Mouse (Mus musculus) thymus, postnatal 25 days (tissue): ENCODE measurements around the gene Fras1.

Experiments
- DNase-seq: peaks from one replicate; pipeline ENCODE4 v3.0.0; 2022

Fras1 gene

DNA sequence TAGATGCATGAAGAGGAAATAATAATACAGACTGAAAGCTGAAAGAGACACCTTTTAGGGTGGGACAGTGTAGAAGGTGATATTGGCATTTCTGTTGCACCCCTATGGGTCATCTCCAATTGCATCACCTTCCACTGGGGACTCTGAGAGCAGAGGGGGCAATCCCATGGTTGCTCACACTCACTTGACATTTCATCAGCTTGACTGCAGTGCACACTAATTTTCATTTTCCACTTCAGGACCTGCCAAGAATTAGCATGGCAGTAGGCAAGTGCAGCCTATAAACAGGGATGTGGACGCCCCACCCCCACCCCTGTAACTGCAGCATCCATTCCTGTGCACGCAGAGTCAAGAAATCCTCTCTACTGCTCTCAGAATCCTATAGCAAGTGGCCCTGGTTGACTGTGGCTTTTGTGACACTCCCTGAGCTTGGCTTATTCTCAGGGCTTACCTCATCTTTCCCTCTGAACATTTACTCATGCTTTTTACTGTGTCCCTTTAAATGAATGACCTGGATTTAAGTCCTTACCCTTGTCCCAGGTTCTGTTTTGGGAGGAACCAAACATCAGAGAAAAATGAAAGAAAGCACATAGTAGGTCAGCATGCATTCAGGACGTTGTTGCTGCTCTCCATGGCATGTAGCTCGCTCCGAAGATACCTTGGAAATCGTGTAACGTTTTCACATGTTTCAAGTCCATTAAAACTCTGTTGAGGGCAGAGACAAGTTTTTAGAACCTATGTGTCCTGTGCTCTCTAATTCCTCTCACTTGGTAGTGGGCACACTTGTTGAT is 120.9 kb downstream of the Fras1 start:
- no peak for DNase-seq

DNA sequence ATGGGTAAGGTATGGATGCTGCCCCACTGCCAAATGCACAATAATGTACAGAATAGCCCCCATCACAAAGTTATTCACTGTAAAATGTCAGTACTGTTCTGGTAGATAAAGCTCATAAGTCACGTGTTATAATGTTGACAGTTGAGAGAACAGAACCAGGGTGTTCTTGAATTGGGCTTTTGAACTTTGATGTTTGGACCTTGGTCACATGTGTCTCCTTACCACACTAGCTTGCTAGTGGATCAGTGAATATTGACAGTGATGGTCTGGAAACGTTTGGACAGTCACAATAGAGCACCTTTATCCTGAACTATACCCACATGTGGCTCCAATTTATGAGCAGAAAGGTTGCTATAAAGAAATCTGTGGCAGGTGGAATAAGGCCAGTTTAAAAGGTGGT is 124.3 kb downstream of the Fras1 start:
- no peak for DNase-seq

DNA sequence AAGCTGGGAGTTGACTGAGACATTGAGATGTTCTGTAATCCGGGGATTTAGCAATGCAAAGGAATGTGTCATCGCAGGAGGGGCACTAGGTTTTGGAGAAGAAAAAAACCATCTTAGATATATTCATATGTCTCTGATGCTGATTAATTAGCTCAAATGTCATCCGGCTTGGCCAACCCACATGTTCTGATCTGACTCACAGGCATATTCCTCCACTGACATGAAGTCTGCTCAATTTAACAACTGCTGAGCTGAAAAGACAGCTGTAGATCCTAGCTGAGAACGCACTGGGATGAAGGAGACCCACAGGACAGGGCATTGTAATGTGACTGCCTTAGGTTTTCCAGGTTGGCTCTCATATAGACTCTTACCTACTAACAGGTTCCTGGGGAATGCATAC is 128.0 kb downstream of the Fras1 start:
- no peak for DNase-seq

DNA sequence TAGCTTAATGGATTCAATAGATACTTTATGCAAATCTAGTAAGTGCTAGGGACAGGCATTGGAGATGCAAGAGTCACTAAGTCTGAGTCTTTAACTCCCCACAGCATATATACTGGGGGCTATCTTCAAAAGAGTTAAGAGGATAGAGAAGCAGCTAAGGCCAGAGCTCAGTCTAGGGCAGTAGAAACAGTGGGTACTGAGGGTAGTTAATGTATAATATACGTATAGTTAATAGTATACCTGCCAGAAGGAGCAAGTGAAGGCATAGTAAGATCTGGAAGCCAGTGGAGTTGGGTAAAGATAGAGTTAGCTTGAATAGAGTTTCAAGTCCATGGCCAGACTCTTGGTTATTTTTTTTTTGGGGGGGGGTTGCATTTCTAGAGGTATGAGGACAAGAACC is 128.6 kb downstream of the Fras1 start:
- no peak for DNase-seq

DNA sequence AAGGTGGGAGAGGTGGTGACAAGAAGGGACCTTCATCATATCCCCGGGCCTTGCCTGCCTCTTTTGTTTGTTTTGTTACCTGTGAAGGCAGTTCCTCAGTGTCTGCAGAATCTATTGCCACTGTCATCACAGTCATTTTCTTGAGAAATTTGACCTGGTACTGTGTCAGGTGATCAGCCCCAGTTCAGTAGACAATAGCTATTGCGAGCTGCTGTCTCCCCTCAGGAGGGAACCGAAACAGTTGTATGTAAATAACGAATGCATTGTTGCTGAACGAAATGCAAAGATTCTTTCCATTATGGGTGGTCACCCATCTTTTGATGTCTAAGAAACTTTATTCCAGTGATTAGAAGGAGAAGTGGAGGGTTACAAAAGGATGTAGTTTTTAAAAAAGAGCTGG is 137.2 kb downstream of the Fras1 start:
- no peak for DNase-seq

DNA sequence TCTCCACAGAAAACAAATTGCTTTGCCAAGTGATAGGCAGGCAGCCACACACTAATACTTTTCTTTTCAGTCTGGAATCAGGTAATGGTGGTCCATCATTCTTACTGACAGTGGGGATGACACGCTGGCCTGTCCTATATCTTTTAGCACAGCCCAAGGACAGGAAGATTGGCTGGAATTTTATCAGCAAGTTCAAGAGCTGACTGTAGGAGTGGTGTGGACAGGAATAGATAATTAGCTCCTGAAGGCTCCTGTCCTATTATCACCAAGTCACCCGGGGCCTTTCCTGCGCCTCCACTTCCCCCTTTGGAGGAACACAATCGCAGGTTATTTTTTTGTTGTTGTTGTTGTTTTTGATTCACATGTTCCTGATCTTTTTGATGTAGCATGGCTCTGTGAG is 139.6 kb downstream of the Fras1 start:
- DNase-seq, result no peak

DNA sequence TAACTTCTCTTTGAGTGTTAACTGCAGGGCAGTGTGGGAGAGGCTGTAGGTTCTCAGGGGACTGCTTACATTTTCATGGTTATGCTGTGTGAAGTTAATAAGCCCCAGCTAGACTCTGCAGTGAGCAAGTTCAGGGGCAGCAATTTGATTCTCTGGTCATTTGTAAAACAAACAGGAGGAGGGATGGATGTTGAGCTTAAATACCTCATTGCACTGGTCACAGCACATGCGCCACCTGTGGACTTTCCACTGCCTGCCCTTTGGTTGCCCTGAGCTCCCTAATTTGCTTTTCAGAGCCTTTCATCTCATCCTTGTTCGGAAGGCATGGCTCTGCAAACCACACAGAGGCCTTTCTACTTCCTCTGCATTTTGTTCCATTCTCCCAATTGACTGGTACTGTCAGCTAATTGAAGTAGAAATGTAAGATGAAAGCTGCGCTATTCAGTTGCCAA is 142.1 kb downstream of the Fras1 start:
- DNase-seq, result no peak

DNA sequence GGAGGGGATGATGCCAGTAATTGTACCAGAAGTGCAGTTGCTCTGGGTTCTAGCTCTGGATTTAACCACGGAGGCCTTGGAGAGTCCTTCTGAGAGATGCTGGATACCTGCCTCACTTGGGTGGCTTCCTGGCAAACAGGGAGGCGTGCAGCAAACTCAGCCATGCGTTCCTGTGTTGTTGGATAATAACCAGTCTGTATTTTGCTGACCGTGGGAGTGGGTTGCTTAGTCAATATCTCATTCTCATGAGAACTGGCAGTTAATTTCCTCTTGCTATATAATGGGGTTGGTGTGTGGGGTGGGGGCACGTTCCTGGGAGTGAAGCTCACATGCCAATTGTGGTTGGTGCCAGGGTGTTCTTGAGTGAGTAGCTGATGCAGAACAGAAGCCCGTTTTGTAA is 142.6 kb downstream of the Fras1 start:
- no peak for DNase-seq

DNA sequence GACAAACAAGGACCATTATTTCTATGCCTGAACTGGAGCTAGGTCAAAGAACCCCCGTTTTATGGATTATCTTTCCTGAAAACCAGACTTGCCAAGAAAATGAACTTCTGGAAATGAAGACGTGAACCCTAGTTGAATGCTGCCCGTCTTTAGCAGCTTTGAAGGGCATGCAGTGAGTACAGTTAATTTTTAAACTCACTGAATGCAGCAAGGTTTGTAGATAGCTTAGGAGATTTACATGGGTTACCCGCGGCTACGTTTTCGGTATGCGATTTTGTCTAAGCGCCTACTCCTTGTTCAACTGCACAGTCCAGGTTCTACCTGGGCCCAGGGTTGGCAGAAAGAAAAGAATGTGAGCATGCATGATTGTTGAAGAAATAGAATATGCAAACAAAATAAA is 147.8 kb downstream of the Fras1 start:
- no peak for DNase-seq

DNA sequence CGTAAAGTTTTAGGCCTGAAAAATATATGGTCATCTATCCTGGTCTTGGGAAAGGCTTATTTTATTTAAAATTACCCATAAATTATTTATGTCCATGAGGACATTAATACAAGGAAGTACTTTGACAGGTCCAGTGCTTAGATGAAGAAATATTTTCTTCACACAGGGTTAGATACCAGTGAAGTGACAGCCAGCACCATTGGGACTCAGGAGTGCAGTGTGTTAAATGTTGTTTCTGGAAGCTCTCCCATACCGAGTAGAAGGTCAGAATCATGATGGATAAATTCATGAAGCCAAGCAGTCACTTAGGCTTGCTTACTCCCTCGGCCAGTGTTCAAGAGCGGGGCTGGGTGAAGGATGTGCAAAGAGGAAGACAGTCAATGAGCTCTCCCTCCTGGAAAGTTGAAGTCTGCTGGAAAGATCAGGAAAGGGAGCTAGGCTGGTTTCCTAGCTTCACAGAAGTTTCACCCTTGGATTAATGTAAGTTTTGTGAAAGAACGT is 149.2 kb downstream of the Fras1 start:
- DNase-seq, result no peak

DNA sequence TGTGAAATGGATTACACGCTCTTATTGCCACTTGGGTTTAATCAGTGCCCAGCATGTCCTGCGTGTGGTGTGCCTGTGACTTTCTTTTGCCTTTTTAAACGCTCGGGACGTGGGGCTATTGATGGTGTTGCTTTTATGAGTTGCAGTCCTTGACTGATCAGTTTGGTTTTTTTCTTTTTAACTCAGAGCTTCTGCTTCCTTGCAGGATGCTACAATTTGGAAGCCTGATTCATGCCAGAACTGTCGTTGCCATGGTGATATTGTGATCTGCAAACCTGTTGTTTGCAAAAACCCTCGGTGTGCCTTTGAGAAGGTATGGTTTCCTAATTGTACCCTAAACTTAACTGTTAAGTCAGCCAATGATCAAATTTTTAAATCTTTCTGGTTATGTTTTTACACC is 154.5 kb downstream of the Fras1 start:
- no peak for DNase-seq

DNA sequence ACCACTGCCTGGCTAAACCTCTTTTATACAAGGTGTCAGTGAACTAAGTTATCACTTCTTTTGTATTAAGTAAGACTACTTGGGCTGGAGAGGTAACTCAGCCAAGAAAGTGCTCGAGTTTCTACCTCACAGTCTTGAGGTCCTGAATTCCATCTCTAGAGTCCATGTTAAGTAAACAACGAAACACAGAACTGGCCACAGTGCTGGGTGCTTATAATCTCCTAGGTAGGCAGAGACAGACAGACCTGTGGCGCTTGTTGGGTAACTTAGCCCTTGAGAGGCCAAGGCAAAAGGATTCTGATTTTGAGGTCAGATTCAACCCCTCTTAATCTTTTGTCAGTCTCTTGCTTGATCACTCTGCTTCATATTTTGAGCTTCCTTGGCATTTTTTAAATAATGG is 156.8 kb downstream of the Fras1 start:
- DNase-seq, result no peak

DNA sequence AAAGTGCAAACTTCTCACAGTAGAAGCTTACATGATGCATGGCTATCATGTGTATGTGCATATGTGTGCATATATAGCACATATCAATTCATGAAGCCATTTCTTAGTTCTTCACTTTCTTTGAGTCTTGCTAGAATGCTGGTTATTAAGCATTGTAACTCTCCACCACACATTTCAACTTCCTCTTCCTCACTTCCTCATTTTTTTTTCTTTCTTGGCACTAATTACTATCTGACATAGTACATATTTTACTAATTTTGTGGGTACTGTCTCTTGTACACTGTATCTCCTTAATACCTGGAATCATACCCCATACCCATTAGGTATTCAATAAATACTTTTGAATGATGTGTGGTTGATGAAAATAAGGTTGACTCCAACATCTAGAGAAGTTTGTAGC is 158.2 kb downstream of the Fras1 start:
- DNase-seq, result no peak

DNA sequence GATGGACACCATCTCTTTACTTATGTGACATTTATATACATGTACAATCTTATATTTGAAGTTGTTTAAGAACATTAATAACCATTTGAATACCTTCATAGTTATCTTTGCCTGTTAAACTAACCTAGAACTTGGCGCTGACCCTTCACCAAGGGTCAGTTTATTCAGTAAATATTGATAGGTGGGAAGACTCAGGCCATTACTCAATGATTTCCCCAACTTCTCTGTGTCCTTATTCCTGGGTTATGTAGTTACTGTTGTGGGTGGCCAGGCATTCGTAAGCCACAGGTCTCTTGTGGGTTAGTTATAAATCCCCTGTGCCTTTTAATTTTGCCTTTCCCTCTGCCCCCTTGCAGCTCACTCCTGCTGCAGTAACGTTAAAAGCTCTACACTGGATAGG is 162.8 kb downstream of the Fras1 start:
- DNase-seq, result no peak

DNA sequence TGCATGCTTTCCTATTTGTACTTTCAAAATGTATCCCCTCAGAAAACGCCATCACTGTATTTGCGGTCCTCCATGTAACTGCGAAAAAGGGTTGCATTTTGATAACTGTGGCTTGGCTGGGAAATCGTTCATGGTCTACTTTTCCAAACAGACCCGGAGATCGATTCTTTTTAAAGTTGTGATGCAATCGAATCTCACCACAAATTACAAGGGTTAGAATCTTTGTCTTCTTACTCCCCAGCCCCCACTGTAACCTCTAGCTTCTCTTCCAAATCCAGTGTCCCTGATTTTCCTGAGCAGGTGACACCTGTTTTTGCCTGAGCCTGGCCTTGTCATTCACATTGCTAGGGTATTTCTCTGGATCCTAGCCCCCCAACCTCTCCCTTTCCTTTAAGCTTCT is 163.2 kb downstream of the Fras1 start:
- DNase-seq, result no peak

DNA sequence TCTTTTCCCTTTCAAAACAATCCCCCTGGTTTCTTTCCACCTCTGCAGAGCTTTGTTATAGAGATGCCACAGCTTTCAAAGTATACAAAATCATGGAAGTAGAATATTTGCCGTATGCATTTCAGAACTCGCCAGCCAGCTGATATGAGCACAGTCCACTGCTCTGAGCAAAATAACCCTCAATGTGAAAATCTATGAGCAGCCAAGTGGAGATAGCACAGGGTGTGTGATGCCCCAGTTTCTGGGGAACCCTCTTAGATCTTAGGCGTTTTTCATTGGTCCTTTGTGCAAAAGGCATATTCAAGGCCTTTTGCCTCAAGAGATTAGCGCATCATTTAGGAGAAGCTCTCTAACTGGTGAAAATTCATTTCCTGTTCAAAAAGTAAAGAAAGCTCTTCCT is 170.4 kb downstream of the Fras1 start:
- DNase-seq, result no peak

DNA sequence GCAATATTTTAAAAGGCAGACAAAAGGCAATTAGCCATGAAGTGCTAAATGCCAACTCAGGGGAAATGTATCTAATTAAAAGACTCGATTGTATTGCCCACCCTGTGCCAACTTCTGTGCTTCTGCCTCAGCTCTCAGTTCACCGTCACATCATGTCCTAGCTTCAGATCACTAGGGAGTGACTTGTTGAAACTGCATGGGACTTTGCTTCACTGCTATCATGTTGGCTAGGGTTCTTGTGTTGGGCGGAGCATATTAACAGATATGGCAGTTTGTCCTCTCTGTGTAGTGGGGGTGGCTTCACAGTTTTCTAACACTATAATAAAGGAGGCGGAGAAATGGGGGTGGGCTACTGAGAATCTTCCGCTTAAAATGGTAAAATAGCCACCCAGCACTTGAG is 172.2 kb downstream of the Fras1 start:
- no peak for DNase-seq

DNA sequence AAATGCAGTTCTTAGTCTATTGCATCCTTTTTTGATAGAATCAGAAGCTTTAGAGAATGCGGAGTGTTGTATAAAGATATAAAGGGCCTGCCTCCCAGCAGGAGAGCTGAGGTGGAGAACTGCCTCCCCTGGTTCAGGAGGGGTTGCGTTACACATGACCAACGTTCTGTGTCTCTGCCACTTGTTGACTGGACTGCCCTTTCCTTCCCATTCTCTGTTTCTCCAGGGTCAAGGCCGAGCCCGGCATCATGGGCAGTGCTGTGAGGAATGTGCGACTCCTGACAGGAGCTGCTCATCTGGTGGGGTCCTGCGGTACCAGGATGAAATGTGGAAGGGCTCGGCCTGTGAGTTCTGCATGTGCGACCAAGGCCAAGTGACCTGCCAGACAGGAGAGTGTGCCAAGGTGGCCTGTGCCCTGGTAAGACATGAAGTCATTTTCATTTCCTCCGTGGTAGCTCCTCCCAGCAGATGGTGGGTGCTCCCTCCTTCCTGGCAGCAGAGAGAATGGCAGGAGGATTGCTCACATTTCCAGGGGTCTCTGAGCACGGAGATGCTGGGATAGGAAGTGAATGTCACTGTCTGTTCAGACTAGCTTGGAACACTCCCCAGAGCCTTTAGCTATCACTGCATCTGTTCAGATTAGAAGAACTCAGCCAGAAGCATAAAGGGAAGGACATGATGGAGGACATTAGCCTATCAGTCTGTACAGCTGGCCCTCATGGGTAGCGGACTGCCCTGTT is 181.4 kb downstream of the Fras1 start:
- DNase-seq, result no peak

DNA sequence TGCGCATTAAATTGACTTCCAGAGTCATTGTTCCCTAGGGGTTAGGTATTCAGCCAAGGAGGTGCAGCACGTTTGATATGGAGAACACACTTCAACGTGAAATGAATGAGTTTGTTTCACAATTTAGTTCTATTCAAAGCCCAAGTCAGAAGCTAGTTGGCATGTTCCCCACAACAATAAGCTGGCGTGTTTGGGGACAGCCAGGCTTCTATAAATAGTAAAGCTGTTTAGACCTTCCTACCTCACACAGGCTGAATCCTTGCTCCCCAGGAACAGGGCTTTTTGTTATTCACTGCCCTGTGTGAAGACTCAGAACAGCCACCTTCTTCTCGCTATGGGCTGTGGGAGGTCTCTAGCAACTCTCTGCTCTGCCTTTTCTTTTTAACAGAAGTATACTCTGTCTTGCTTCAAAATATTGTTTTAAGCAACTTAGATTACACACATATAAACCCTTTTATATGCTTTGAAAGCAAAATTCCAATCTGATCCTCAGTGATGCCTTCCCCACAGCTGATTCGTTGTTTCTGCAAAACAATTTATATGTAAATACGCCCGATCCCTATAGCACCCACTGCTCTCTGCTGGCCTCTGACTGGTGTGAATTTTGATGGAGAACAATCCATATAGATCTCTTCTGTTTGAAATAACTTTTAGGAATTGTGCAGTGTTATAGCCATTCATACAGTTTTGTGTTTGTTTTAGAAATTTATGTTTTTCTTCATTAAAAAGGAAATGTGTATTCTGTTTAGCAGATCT is 184.5 kb downstream of the Fras1 start:
- no peak for DNase-seq

DNA sequence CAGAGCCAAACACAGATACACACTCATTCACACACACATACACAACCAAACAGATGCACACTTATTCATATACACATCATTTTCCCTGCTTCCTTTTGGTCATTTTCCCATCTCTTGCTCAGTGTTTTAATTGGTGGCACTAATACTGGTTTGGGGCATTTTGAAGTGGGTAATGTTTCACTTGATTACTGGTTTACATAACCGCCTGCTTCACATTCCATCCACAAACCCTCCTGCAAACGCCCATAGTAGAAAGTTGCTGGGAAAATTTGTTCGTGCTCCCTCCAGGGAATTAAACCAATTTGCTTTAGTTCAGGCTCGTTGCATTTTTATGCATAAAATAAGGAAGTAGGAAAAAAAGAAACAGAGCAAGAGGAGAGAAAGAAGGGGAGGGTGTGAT is 200.8 kb downstream of the Fras1 start:
- no peak for DNase-seq

DNA sequence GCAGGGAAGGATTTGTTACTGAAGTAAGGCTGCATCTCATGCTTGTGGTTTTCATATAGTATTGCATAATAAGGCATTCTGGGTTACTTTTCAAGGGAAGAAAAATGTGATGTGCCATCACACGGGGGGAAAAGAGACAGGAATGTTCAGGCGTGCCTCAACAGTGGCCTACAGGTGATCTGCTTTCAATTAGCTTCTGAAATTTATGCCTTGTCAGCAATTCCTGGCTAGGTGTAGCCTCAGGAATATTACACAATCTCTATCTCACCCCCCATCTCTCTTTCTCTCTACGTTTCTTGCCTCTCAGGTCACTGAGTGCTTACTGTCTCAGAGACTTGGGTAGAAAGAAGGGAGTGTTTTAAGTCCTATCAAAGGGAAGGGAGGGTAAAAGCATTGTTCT is 204.9 kb downstream of the Fras1 start:
- DNase-seq, result no peak

DNA sequence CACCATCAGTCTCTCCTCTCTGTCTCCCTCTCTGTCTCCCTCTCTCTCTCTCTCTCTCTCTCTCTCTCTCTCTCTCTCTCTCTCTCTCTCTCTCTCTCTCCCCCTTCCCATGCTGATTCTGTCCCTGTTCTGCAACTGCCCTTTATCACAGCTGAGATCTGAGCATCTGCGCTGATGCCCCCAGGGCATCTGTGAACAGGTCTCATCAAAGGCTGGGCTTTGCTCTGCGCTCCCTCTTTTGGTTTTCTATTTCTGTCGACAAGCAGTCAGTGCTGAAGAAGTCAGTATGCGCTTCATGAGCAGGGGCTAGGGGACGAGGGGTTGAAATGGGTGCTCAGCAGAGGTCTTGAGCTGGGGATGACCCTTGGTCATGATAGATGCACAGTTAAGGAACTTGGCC is 206.2 kb downstream of the Fras1 start:
- no peak for DNase-seq

DNA sequence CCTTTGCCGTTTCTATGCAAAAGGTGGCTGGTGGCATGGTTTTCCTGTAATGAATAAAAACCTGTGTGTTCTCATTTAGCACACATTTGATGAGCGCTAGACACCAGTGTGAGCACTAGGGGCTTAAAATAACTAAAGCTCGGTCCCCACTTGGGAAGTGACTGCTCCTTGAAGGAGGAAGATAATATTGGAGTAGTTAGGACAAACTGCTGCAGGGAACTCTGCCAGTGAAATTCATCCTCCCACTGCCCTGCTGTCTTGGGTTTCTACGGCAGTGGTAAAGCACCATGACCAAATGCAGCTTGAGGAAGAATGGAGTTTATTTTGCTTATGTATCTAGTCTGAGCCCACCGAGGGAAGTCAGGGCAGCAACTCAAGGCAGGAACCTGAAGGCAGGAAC is 211.0 kb downstream of the Fras1 start:
- no peak for DNase-seq

DNA sequence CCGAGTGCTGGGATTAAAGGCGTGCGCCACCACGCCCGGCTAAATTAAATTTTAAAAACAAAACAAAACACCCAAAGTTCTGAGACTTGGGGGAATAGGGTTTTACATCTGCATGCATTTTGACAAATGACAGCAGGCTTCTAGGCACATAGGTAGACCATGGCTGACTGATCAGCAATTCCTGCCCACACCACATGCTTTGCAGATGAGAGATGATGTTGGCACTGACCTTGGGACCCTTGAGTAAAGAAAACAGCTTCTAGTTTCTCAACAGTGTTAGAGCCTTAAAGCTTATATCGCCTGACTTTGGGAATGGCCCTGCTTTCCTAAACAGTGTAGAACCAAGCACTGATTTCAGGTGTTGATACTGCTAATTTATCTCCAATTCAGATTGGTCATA is 216.9 kb downstream of the Fras1 start:
- no peak for DNase-seq
